Mouse (Mus musculus): Measurements from ENCODE around the gene Fam13a.

GRCm38 (mm10) chr6:59023455-59024163 is 740 bp downstream of the Fam13a start:
- TF ChIP-seq CTCF (IDR thresholded peaks at IDR 0.05; ENCODE audit: low read depth, low read length) (no peak), GATA1 (IDR thresholded peaks at IDR 0.05; ENCODE audit: borderline replicate concordance, low read length) (no peak), POLR2AphosphoS5 (IDR thresholded peaks at IDR 0.05; ENCODE audit: insufficient replicate concordance, low read depth, low read length) (no peak), TAL1 (conservative IDR thresholded peaks at IDR 0.05; ENCODE audit: low read depth, low read length) (no peak)
